ENCODE assay signal across 19 mouse cellular contexts in genomic region chr3:116537200-116537573, GRCm38 (mm10). TPM values are rescaled to one million over a fixed set of nuclear protein-coding genes. Genes with fewer than 3 reads are reported as not detected.
DNase-seq lines count a peak whose midpoint lies in the region; ATAC-seq lines count a peak whose summit lies in the region.
"Had no signal": no experiment of that assay in that cellular context is flagged by ENCODE, and none has a peak within 500 bp of the region (broad histone marks: within the 10 kb centered on the region; RNA-seq: fewer than 3 reads in every experiment).

No protein-coding gene starts in this region.

- intact Hi-C loops in heart, postnatal 14 days (cut with DNase I) = no loop called here

- no peak for DNase-seq in heart, postnatal 14 days
- no peak for DNase-seq in kidney, adult 18-20 months
- peak; percentile 45 for DNase-seq in embryo, embryonic 10.5 days (ENCODE audit: low spot score)
- DNase-seq in neural tube, embryonic 11.5 days (ENCODE audit: low spot score) = peak; percentile 49
- DNase-seq in natural killer cell, adult 2 months (ENCODE audit: low spot score in 2 of 2) = no peak
- no peak for DNase-seq in MN1 (ENCODE audit: low spot score)
- DNase-seq: adrenal gland, adult 8-10 months; B cell, adult 2 months; cerebellum, adult 2 months; forebrain, postnatal 0 days; gastrocnemius, postnatal 25 days; kidney, adult 11 months; lung, adult 18-20 months; lung, postnatal 4 days; midbrain, embryonic 14.5 days; thymus, adult 2 months had no signal

- H3K27ac ChIP-seq in heart, embryonic 11.5 days (ENCODE audit: low read depth, low read length) = peak overlapping the region; percentile 73
- H3K27ac ChIP-seq in kidney, embryonic 15.5 days = peak overlapping the region; percentile 46; the same call in 1 of the 2 replicates
- peak overlapping the region; percentile 91 for H3K27ac ChIP-seq in neural tube, embryonic 11.5 days (ENCODE audit: low read depth, low read length)

- no peaks in the 10 kb centered on the region for H3K9me3 ChIP-seq in heart, embryonic 11.5 days (replicated peaks; ENCODE audit: control insufficient read depth, low read length)
- H3K9me3 ChIP-seq in kidney, embryonic 15.5 days (replicated peaks) = 0 out of 2 replicates have a peak, but pooled peaks cover 3% of the 10 kb centered on the region
- no peaks in the 10 kb centered on the region for H3K9me3 ChIP-seq in neural tube, embryonic 11.5 days (ENCODE audit: control insufficient read depth, low read length)
- H3K9me3 ChIP-seq: hindbrain, embryonic 15.5 days had no signal

- H3K36me3 ChIP-seq in heart, embryonic 11.5 days (ENCODE audit: control insufficient read depth, insufficient read depth, low read length) = peaks cover 9% of the 10 kb centered on the region
- peaks cover 72% of the 10 kb centered on the region for H3K36me3 ChIP-seq in kidney, embryonic 15.5 days
- H3K36me3 ChIP-seq in neural tube, embryonic 11.5 days (ENCODE audit: control insufficient read depth, insufficient read depth, low read length) = peaks cover 5% of the 10 kb centered on the region

- ATAC-seq in heart, embryonic 11.5 days (replicated peaks; ENCODE audit: insufficient number of reproducible peaks, low FRiP score, low TSS enrichment) = no peak
- ATAC-seq in kidney, embryonic 15.5 days (replicated peaks; ENCODE audit: low FRiP score) = peak; percentile 86
- ATAC-seq in neural tube, embryonic 11.5 days (ENCODE audit: insufficient read depth, low FRiP score, low TSS enrichment) = peak; percentile 92

- WGBS in heart, embryonic 11.5 days (ENCODE audit: insufficient replicate concordance) = 46% methylated on average over 6 of the region's 6 CpGs
- 20% methylated on average over 6 of the region's 6 CpGs for WGBS in kidney, embryonic 15.5 days
- WGBS in neural tube, embryonic 11.5 days = 12% methylated on average over 6 of the region's 6 CpGs

- 0 out of 2 replicates have a peak overlapping the region, but pooled peaks have one; percentile 43 for H3K9ac ChIP-seq in heart, embryonic 11.5 days (ENCODE audit: low read depth, low read length)
- no peak overlapping the region for H3K9ac ChIP-seq in kidney, embryonic 15.5 days
- peak overlapping the region; percentile 29 for H3K9ac ChIP-seq in neural tube, embryonic 11.5 days (ENCODE audit: low read length)
- H3K9ac ChIP-seq: forebrain, postnatal 0 days; hindbrain, embryonic 15.5 days had no signal

- peaks cover 10% of the 10 kb centered on the region for H3K4me1 ChIP-seq in heart, embryonic 11.5 days (ENCODE audit: control insufficient read depth, insufficient read depth, low read length)
- peaks cover 14% of the 10 kb centered on the region for H3K4me1 ChIP-seq in kidney, embryonic 15.5 days
- peaks cover 15% of the 10 kb centered on the region for H3K4me1 ChIP-seq in neural tube, embryonic 11.5 days (ENCODE audit: control insufficient read depth, insufficient read depth, low read length)
- H3K4me1 ChIP-seq: hindbrain, embryonic 15.5 days had no signal

- H3K4me2 ChIP-seq in heart, embryonic 11.5 days = peak overlapping the region; percentile 47
- H3K4me2 ChIP-seq in kidney, embryonic 15.5 days = no peak overlapping the region
- H3K4me2 ChIP-seq in neural tube, embryonic 11.5 days (ENCODE audit: low read depth) = peak overlapping the region; percentile 32; the same call in 1 of the 2 replicates
- H3K4me2 ChIP-seq: hindbrain, embryonic 15.5 days had no signal

- H3K27me3 ChIP-seq in heart, embryonic 11.5 days (ENCODE audit: control insufficient read depth, insufficient read depth, low read length) = 0 out of 2 replicates have a peak, but pooled peaks cover 5% of the 10 kb centered on the region
- H3K27me3 ChIP-seq in kidney, embryonic 15.5 days = no peaks in the 10 kb centered on the region
- no peaks in the 10 kb centered on the region; the same call in 1 of the 2 replicates for H3K27me3 ChIP-seq in neural tube, embryonic 11.5 days (ENCODE audit: control insufficient read depth, insufficient read depth, low read length)
- H3K27me3 ChIP-seq: hindbrain, embryonic 15.5 days had no signal

- H3K4me3 ChIP-seq in heart, embryonic 11.5 days (ENCODE audit: low read depth, low read length) = no peak overlapping the region
- H3K4me3 ChIP-seq in kidney, embryonic 15.5 days (replicated peaks) = no peak overlapping the region
- H3K4me3 ChIP-seq in neural tube, embryonic 11.5 days (ENCODE audit: low read depth, low read length) = no peak overlapping the region
- H3K4me3 ChIP-seq: hindbrain, embryonic 15.5 days had no signal

RNA-seq across cellular contexts. Expression of gene Dbt, which starts 24.3 kb away (rescaled TPM):
- polyA plus RNA-seq in heart, embryonic 11.5 days (2014; fragmentation: Nextera tagmentation; extraction: Ambion mirVana) = 21.7 and 26.7 TPM in 2 replicates
- 10 to 100 TPM; 26.9 to 33.8 TPM for total RNA-seq in heart, postnatal 14 days (2021)
- 21.4 and 23.9 TPM in 2 replicates for polyA plus RNA-seq in kidney, embryonic 15.5 days (2015; fragmentation: Nextera tagmentation; extraction: Ambion mirVana)
- polyA plus RNA-seq in neural tube, embryonic 11.5 days (2014; fragmentation: Nextera tagmentation; extraction: Ambion mirVana) = 12.5 and 13.0 TPM in 2 replicates

RNA-seq across cellular contexts. Expression of gene Lrrc39, which starts 25.6 kb away (rescaled TPM):
- 31.5 and 34.5 TPM in 2 replicates for polyA plus RNA-seq in heart, embryonic 11.5 days (2014; fragmentation: Nextera tagmentation; extraction: Ambion mirVana)
- 10 to 100 TPM; 72.4 to 73.3 TPM for total RNA-seq in heart, postnatal 14 days (2021)
- 0.91 and 1.0 TPM in 2 replicates for polyA plus RNA-seq in kidney, embryonic 15.5 days (2015; fragmentation: Nextera tagmentation; extraction: Ambion mirVana)
- polyA plus RNA-seq in neural tube, embryonic 11.5 days (2014; fragmentation: Nextera tagmentation; extraction: Ambion mirVana) = 0.65 and 0.99 TPM in 2 replicates
- total RNA-seq: forebrain, postnatal 0 days had no signal

RNA-seq across cellular contexts. Expression of gene Rtca, which starts 29.2 kb away (rescaled TPM):
- polyA plus RNA-seq in heart, embryonic 11.5 days (2014; fragmentation: Nextera tagmentation; extraction: Ambion mirVana) = 68.6 and 71.2 TPM in 2 replicates
- 10 to 100 TPM; 21.4 to 22.9 TPM for total RNA-seq in heart, postnatal 14 days (2021)
- 76.1 and 80.7 TPM in 2 replicates for polyA plus RNA-seq in kidney, embryonic 15.5 days (2015; fragmentation: Nextera tagmentation; extraction: Ambion mirVana)
- polyA plus RNA-seq in neural tube, embryonic 11.5 days (2014; fragmentation: Nextera tagmentation; extraction: Ambion mirVana) = 118 and 119 TPM in 2 replicates

RNA-seq across cellular contexts. Expression of gene Sass6, which starts 57.6 kb away (rescaled TPM):
- 18.1 and 23.9 TPM in 2 replicates for polyA plus RNA-seq in heart, embryonic 11.5 days (2014; fragmentation: Nextera tagmentation; extraction: Ambion mirVana)
- total RNA-seq in heart, postnatal 14 days (2021) = 1 to 10 TPM; 2.9 to 3.1 TPM
- polyA plus RNA-seq in kidney, embryonic 15.5 days (2015; fragmentation: Nextera tagmentation; extraction: Ambion mirVana) = 27.2 and 27.6 TPM in 2 replicates
- 33.0 and 36.2 TPM in 2 replicates for polyA plus RNA-seq in neural tube, embryonic 11.5 days (2014; fragmentation: Nextera tagmentation; extraction: Ambion mirVana)

Comparison
In these comparisons a context has a peak if more than half of its experiments do, and no peak if none do; other contexts are left out.
1. DNase-seq: peak in embryo, embryonic 10.5 days (single experiment) and neural tube, embryonic 11.5 days (single experiment); none in heart, postnatal 14 days (0 of 2), kidney, adult 18-20 months (single experiment), natural killer cell, adult 2 months (0 of 2) and MN1 (single experiment).
2. RNA of gene Lrrc39, which starts 25.6 kb away (polyA plus RNA-seq): 31.5 to 34.5 TPM in heart, embryonic 11.5 days; 0.91 to 1.0 TPM in kidney, embryonic 15.5 days and 0.65 to 0.99 TPM in neural tube, embryonic 11.5 days; every median in the first group is over 10 times any median in the second.
3. Peak in every context shown above with its lines, with median percentiles within 50 percentile points of each other: H3K27ac ChIP-seq.